Mouse (Mus musculus) naive thymus-derived CD4-positive, alpha-beta T cell, adult 2 months (primary cell): ENCODE results near the gene Scgb1b30.
"Not testable (repeated sequence)": the region's sequence is repeated elsewhere in the genome, so short reads cannot be mapped to it uniquely, and the experiment has no call there.

Experiments used
- DNase-seq: peaks from one replicate; pipeline ENCODE4 v3.0.0-alpha.2; 2011; ENCODE audit warnings: low read depth

The Scgb1b30 gene

GRCm38 (mm10) chr7:34094911-34095481, at the start of gene Scgb1b30:
Gene Scgb1b30 (plus strand): TSS chr7:34095431.
- DNase-seq = no peak

GRCm38 (mm10) chr7:34068132-34068531, 27.1 kb upstream of the Scgb1b30 start:
- not testable (repeated sequence) for DNase-seq

GRCm38 (mm10) chr7:34100002-34100401, 4.8 kb downstream of the Scgb1b30 start:
- DNase-seq = no peak

GRCm38 (mm10) chr7:34101276-34101675, 6.0 kb downstream of the Scgb1b30 start:
- DNase-seq = no peak

GRCm38 (mm10) chr7:34109190-34109589, 14.0 kb downstream of the Scgb1b30 start:
- DNase-seq = no peak

GRCm38 (mm10) chr7:34116601-34117000, 21.4 kb downstream of the Scgb1b30 start:
- DNase-seq = no peak

- DNase-seq = not testable (repeated sequence)
Measured at GRCm38 (mm10) chr7:34120636-34121035, 25.4 kb downstream of the Scgb1b30 start.

- DNase-seq = no peak
Measured at GRCm38 (mm10) chr7:34122987-34123720, 27.9 kb downstream of the Scgb1b30 start.

GRCm38 (mm10) chr7:34125346-34125745, 30.1 kb downstream of the Scgb1b30 start:
- DNase-seq = no peak

- no peak for DNase-seq
Measured at GRCm38 (mm10) chr7:34126291-34126690, 31.1 kb downstream of the Scgb1b30 start.

- DNase-seq = no peak
Measured at GRCm38 (mm10) chr7:34131118-34131517, 35.9 kb downstream of the Scgb1b30 start.

- DNase-seq = no peak
Measured at GRCm38 (mm10) chr7:34131959-34132354, 36.7 kb downstream of the Scgb1b30 start.

GRCm38 (mm10) chr7:34132355-34133079, 37.3 kb downstream of the Scgb1b30 start:
- DNase-seq = no peak

- DNase-seq = no peak
Measured at GRCm38 (mm10) chr7:34133117-34133762, 38.0 kb downstream of the Scgb1b30 start, which contains the start of gene Wtip. Gene Wtip (minus strand): TSS chr7:34133268.

- DNase-seq = no peak
Measured at GRCm38 (mm10) chr7:34134336-34134735, 39.1 kb downstream of the Scgb1b30 start.

GRCm38 (mm10) chr7:34139493-34139892, 44.3 kb downstream of the Scgb1b30 start:
- DNase-seq = no peak

GRCm38 (mm10) chr7:34141123-34141522, 45.9 kb downstream of the Scgb1b30 start:
- DNase-seq = no peak

- DNase-seq = no peak
Measured at GRCm38 (mm10) chr7:34147193-34147592, 52.0 kb downstream of the Scgb1b30 start.
